Mouse (Mus musculus): ENCODE measurements at regions not wholly inside any gene's neighbourhood (a gene's known extent, or its start where the extent isn't known, plus 50 kb on each side); places are given as distances from the start of the nearest gene placed in this dataset.

GRCm38 (mm10) chr1:83771160-83771559, 363.2 kb upstream of the Sphkap start:
- Histone ChIP-seq H3K4me3 (ENCODE audit: insufficient read depth, poor library complexity, severe bottlenecking) (no peak overlapping the region), H3ac (ENCODE audit: control insufficient read depth, insufficient read length, low read depth) (no peak overlapping the region), H3K79me3 (ENCODE audit: low read depth) (no peaks in the 10 kb centered on the region), H3K27me3 (ENCODE audit: control insufficient read depth, insufficient read depth, insufficient read length) (no peaks in the 10 kb centered on the region), H3K36me3 (ENCODE audit: control insufficient read depth, insufficient read depth) (no peaks in the 10 kb centered on the region), H3K79me2 (ENCODE audit: control insufficient read depth, insufficient read depth) (no peaks in the 10 kb centered on the region)
- TF ChIP-seq CEBPB (IDR thresholded peaks at IDR 0.05; ENCODE audit: low read depth) (no peak), MYOG (IDR thresholded peaks at IDR 0.05; ENCODE audit: control insufficient read depth, extremely low read depth, insufficient read length) (no peak), CTCF (IDR thresholded peaks at IDR 0.05; ENCODE audit: control insufficient read depth, insufficient read depth, insufficient read length) (no peak)

GRCm38 (mm10) chr1:83761499-83761898, 353.5 kb upstream of the Sphkap start:
- Histone ChIP-seq H3K79me3 (ENCODE audit: low read depth) (no peaks in the 10 kb centered on the region), H3K27me3 (ENCODE audit: control insufficient read depth, insufficient read depth, insufficient read length) (no peaks in the 10 kb centered on the region), H3K4me3 (ENCODE audit: insufficient read depth, poor library complexity, severe bottlenecking) (no peak overlapping the region), H3K79me2 (ENCODE audit: control insufficient read depth, insufficient read depth) (no peaks in the 10 kb centered on the region), H3ac (ENCODE audit: control insufficient read depth, insufficient read length, low read depth) (no peak overlapping the region), H3K36me3 (ENCODE audit: control insufficient read depth, insufficient read depth) (no peaks in the 10 kb centered on the region)
- TF ChIP-seq MAX (IDR thresholded peaks at IDR 0.05) (no peak), FOSL1 (IDR thresholded peaks at IDR 0.05; ENCODE audit: insufficient read depth, low read length, poor library complexity, severe bottlenecking) (no peak)

GRCm38 (mm10) chr1:83756866-83757265, 348.9 kb upstream of the Sphkap start:
- Histone ChIP-seq H3K79me3 (ENCODE audit: low read depth) (no peaks in the 10 kb centered on the region), H3K36me3 (ENCODE audit: control insufficient read depth, insufficient read depth) (no peaks in the 10 kb centered on the region), H3K79me2 (ENCODE audit: control insufficient read depth, insufficient read depth) (no peaks in the 10 kb centered on the region), H3K27me3 (ENCODE audit: control insufficient read depth, insufficient read depth, insufficient read length) (no peaks in the 10 kb centered on the region), H3K4me3 (ENCODE audit: insufficient read depth, poor library complexity, severe bottlenecking) (no peak overlapping the region), H3ac (ENCODE audit: control insufficient read depth, insufficient read length, low read depth) (no peak overlapping the region)
- TF ChIP-seq FOSL1 (IDR thresholded peaks at IDR 0.05; ENCODE audit: insufficient read depth, low read length, poor library complexity, severe bottlenecking) (no peak), CTCF (IDR thresholded peaks at IDR 0.05; ENCODE audit: control insufficient read depth, insufficient read depth, insufficient read length) (no peak), USF1 (IDR thresholded peaks at IDR 0.05; ENCODE audit: low read depth) (no peak), MYOG (IDR thresholded peaks at IDR 0.05; ENCODE audit: control insufficient read depth, extremely low read depth, insufficient read length) (no peak), MAX (IDR thresholded peaks at IDR 0.05) (no peak), CEBPB (IDR thresholded peaks at IDR 0.05; ENCODE audit: low read depth) (no peak), MYOD1 (IDR thresholded peaks at IDR 0.05; ENCODE audit: control insufficient read depth, insufficient read length, low read depth) (no peak)

GRCm38 (mm10) chr1:83755336-83755735, 347.3 kb upstream of the Sphkap start:
- no peaks in the 10 kb centered on the region for H3K36me3 ChIP-seq (ENCODE audit: control insufficient read depth, insufficient read depth)
- H3ac ChIP-seq (ENCODE audit: control insufficient read depth, insufficient read length, low read depth): no peak overlapping the region
- H3K79me2 ChIP-seq (ENCODE audit: control insufficient read depth, insufficient read depth): no peaks in the 10 kb centered on the region
- H3K27me3 ChIP-seq (ENCODE audit: control insufficient read depth, insufficient read depth, insufficient read length): no peaks in the 10 kb centered on the region
- H3K4me3 ChIP-seq (ENCODE audit: insufficient read depth, poor library complexity, severe bottlenecking): no peak overlapping the region
- TF ChIP-seq USF1 (IDR thresholded peaks at IDR 0.05; ENCODE audit: low read depth) (no peak), MAX (IDR thresholded peaks at IDR 0.05) (no peak), FOSL1 (IDR thresholded peaks at IDR 0.05; ENCODE audit: insufficient read depth, low read length, poor library complexity, severe bottlenecking) (no peak), CTCF (IDR thresholded peaks at IDR 0.05; ENCODE audit: control insufficient read depth, insufficient read depth, insufficient read length) (no peak), MYOD1 (IDR thresholded peaks at IDR 0.05; ENCODE audit: control insufficient read depth, insufficient read length, low read depth) (no peak), MYOG (IDR thresholded peaks at IDR 0.05; ENCODE audit: control insufficient read depth, extremely low read depth, insufficient read length) (no peak), CEBPB (IDR thresholded peaks at IDR 0.05; ENCODE audit: low read depth) (no peak)
- H3K79me3 ChIP-seq (ENCODE audit: low read depth): no peaks in the 10 kb centered on the region

GRCm38 (mm10) chr1:83752976-83753375, 345.0 kb upstream of the Sphkap start:
- Histone ChIP-seq H3K79me3 (ENCODE audit: low read depth) (no peaks in the 10 kb centered on the region), H3K79me2 (ENCODE audit: control insufficient read depth, insufficient read depth) (no peaks in the 10 kb centered on the region), H3K4me3 (ENCODE audit: insufficient read depth, poor library complexity, severe bottlenecking) (no peak overlapping the region), H3ac (ENCODE audit: control insufficient read depth, insufficient read length, low read depth) (no peak overlapping the region), H3K36me3 (ENCODE audit: control insufficient read depth, insufficient read depth) (no peaks in the 10 kb centered on the region), H3K27me3 (ENCODE audit: control insufficient read depth, insufficient read depth, insufficient read length) (no peaks in the 10 kb centered on the region)
- TF ChIP-seq FOSL1 (IDR thresholded peaks at IDR 0.05; ENCODE audit: insufficient read depth, low read length, poor library complexity, severe bottlenecking) (no peak), CEBPB (IDR thresholded peaks at IDR 0.05; ENCODE audit: low read depth) (no peak), MYOD1 (IDR thresholded peaks at IDR 0.05; ENCODE audit: control insufficient read depth, insufficient read length, low read depth) (no peak), MAX (IDR thresholded peaks at IDR 0.05) (no peak), MYOG (IDR thresholded peaks at IDR 0.05; ENCODE audit: control insufficient read depth, extremely low read depth, insufficient read length) (no peak), CTCF (IDR thresholded peaks at IDR 0.05; ENCODE audit: control insufficient read depth, insufficient read depth, insufficient read length) (no peak), USF1 (IDR thresholded peaks at IDR 0.05; ENCODE audit: low read depth) (no peak)

- Histone ChIP-seq H3K79me2 (ENCODE audit: control insufficient read depth, insufficient read depth) (no peaks in the 10 kb centered on the region), H3K4me3 (ENCODE audit: insufficient read depth, poor library complexity, severe bottlenecking) (no peak overlapping the region), H3K36me3 (ENCODE audit: control insufficient read depth, insufficient read depth) (no peaks in the 10 kb centered on the region), H3ac (ENCODE audit: control insufficient read depth, insufficient read length, low read depth) (no peak overlapping the region), H3K79me3 (ENCODE audit: low read depth) (no peaks in the 10 kb centered on the region), H3K27me3 (ENCODE audit: control insufficient read depth, insufficient read depth, insufficient read length) (no peaks in the 10 kb centered on the region)
- TF ChIP-seq CEBPB (IDR thresholded peaks at IDR 0.05; ENCODE audit: low read depth) (no peak), MAX (IDR thresholded peaks at IDR 0.05) (no peak), MYOG (IDR thresholded peaks at IDR 0.05; ENCODE audit: control insufficient read depth, extremely low read depth, insufficient read length) (no peak), CTCF (IDR thresholded peaks at IDR 0.05; ENCODE audit: control insufficient read depth, insufficient read depth, insufficient read length) (no peak), USF1 (IDR thresholded peaks at IDR 0.05; ENCODE audit: low read depth) (no peak), MYOD1 (IDR thresholded peaks at IDR 0.05; ENCODE audit: control insufficient read depth, insufficient read length, low read depth) (no peak), FOSL1 (IDR thresholded peaks at IDR 0.05; ENCODE audit: insufficient read depth, low read length, poor library complexity, severe bottlenecking) (no peak)
Observed at GRCm38 (mm10) chr1:83748974-83749373, 341.0 kb upstream of the Sphkap start.

Data from C2C12 (cell line).